Mouse (Mus musculus): ENCODE measurements around the gene Itgb3. TPM values are rescaled to one million over a fixed set of nuclear protein-coding genes. Genes with fewer than 3 reads are reported as not detected.
A peak's percentile ranks its signal among the peaks of the same experiment; 100 is the strongest.

Itgb3 gene
- polyA plus RNA-seq, 1 experiment from 2014 or later, result 2.3 TPM

GRCm38 (mm10) chr11:104572091-104572490, 35.7 kb upstream of the Itgb3 start:
- no peaks in the 10 kb centered on the region for H3K36me3 ChIP-seq
- H3K27me3 ChIP-seq, result peaks cover 42% of the 10 kb centered on the region
- no peaks in the 10 kb centered on the region for H3K4me1 ChIP-seq
- no peak for ATAC-seq (ENCODE audit: low FRiP score, low read depth)
- no peak overlapping the region for H3K4me3 ChIP-seq
- H3K27ac ChIP-seq, result no peak overlapping the region
- 44% methylated on average over 7 of the region's 7 CpGs for WGBS
- H3K9ac ChIP-seq, result no peak overlapping the region
- no peak overlapping the region for H3K4me2 ChIP-seq (replicated peaks)
- peaks cover 5% of the 10 kb centered on the region; the same call in 1 of the 2 replicates for H3K9me3 ChIP-seq

- WGBS, result 63% methylated on average over 2 of the region's 2 CpGs
- Histone ChIP-seq H3K27me3 (peaks cover 45% of the 10 kb centered on the region), H3K27ac (no peak overlapping the region), H3K4me1 (no peaks in the 10 kb centered on the region), H3K4me2 (replicated peaks) (no peak overlapping the region), H3K4me3 (no peak overlapping the region), H3K9ac (no peak overlapping the region), H3K9me3 (peaks cover 5% of the 10 kb centered on the region; the same call in 1 of the 2 replicates), H3K36me3 (no peaks in the 10 kb centered on the region)
- no peak for ATAC-seq (ENCODE audit: low FRiP score, low read depth)
These were observed 35.2 kb upstream of the Itgb3 start for GRCm38 (mm10) chr11:104572566-104572965.

- Histone ChIP-seq H3K27me3 (peaks cover 24% of the 10 kb centered on the region), H3K4me1 (peaks cover 7% of the 10 kb centered on the region), H3K9ac (no peak overlapping the region), H3K4me3 (no peak overlapping the region), H3K4me2 (replicated peaks) (no peak overlapping the region), H3K9me3 (no peaks in the 10 kb centered on the region), H3K27ac (no peak overlapping the region), H3K36me3 (no peaks in the 10 kb centered on the region)
- peak; percentile 82 for ATAC-seq (ENCODE audit: low FRiP score, low read depth)
- WGBS, result 37% methylated on average over 10 of the region's 10 CpGs
These were observed 30.8 kb upstream of the Itgb3 start for GRCm38 (mm10) chr11:104576772-104577612.

GRCm38 (mm10) chr11:104578074-104578473, 29.7 kb upstream of the Itgb3 start:
- Histone ChIP-seq H3K27me3 (peaks cover 13% of the 10 kb centered on the region), H3K9me3 (no peaks in the 10 kb centered on the region), H3K4me1 (peaks cover 10% of the 10 kb centered on the region), H3K27ac (no peak overlapping the region), H3K9ac (no peak overlapping the region), H3K4me2 (replicated peaks) (no peak overlapping the region), H3K36me3 (no peaks in the 10 kb centered on the region), H3K4me3 (no peak overlapping the region)
- WGBS, result 21% methylated on average over 5 of the region's 5 CpGs
- ATAC-seq (ENCODE audit: low FRiP score, low read depth), result no peak

GRCm38 (mm10) chr11:104579084-104579483, 28.7 kb upstream of the Itgb3 start:
- no peak for ATAC-seq (ENCODE audit: low FRiP score, low read depth)
- no peaks in the 10 kb centered on the region for H3K9me3 ChIP-seq
- 92% methylated on average over 9 of the region's 9 CpGs for WGBS
- H3K27ac ChIP-seq, result no peak overlapping the region
- no peaks in the 10 kb centered on the region for H3K36me3 ChIP-seq
- no peak overlapping the region for H3K9ac ChIP-seq
- 0 out of 2 replicates have a peak overlapping the region, but pooled peaks have one; percentile 7 for H3K4me2 ChIP-seq (replicated peaks)
- H3K4me1 ChIP-seq, result peaks cover 10% of the 10 kb centered on the region
- no peak overlapping the region for H3K4me3 ChIP-seq
- peaks cover 9% of the 10 kb centered on the region for H3K27me3 ChIP-seq

- Histone ChIP-seq H3K27ac (no peak overlapping the region), H3K4me2 (replicated peaks) (no peak overlapping the region), H3K36me3 (no peaks in the 10 kb centered on the region), H3K4me1 (peaks cover 10% of the 10 kb centered on the region), H3K27me3 (peaks cover 9% of the 10 kb centered on the region), H3K9me3 (no peaks in the 10 kb centered on the region), H3K4me3 (no peak overlapping the region), H3K9ac (no peak overlapping the region)
- ATAC-seq (ENCODE audit: low FRiP score, low read depth), result no peak
- WGBS, result 88% methylated on average over 8 of the region's 8 CpGs
These were observed 28.2 kb upstream of the Itgb3 start for GRCm38 (mm10) chr11:104579575-104579974.

- H3K4me2 ChIP-seq (replicated peaks), result no peak overlapping the region
- H3K36me3 ChIP-seq, result no peaks in the 10 kb centered on the region
- H3K27me3 ChIP-seq, result peaks cover 9% of the 10 kb centered on the region
- no peak overlapping the region for H3K27ac ChIP-seq
- H3K9me3 ChIP-seq, result no peaks in the 10 kb centered on the region
- H3K4me3 ChIP-seq, result no peak overlapping the region
- ATAC-seq (ENCODE audit: low FRiP score, low read depth), result no peak
- peaks cover 10% of the 10 kb centered on the region for H3K4me1 ChIP-seq
- H3K9ac ChIP-seq, result no peak overlapping the region
- WGBS, result 77% methylated on average over 6 of the region's 6 CpGs
These were observed 27.7 kb upstream of the Itgb3 start for GRCm38 (mm10) chr11:104580091-104580490.

GRCm38 (mm10) chr11:104580606-104581005, 27.2 kb upstream of the Itgb3 start:
- H3K9me3 ChIP-seq, result no peaks in the 10 kb centered on the region
- 87% methylated on average over 5 of the region's 5 CpGs for WGBS
- peaks cover 9% of the 10 kb centered on the region for H3K27me3 ChIP-seq
- ATAC-seq (ENCODE audit: low FRiP score, low read depth), result no peak
- H3K4me3 ChIP-seq, result no peak overlapping the region
- no peak overlapping the region for H3K9ac ChIP-seq
- no peaks in the 10 kb centered on the region for H3K36me3 ChIP-seq
- H3K4me2 ChIP-seq (replicated peaks), result no peak overlapping the region
- peaks cover 10% of the 10 kb centered on the region for H3K4me1 ChIP-seq
- no peak overlapping the region for H3K27ac ChIP-seq

GRCm38 (mm10) chr11:104581446-104582307, 26.1 kb upstream of the Itgb3 start:
- Histone ChIP-seq H3K4me3 (peak overlapping the region; percentile 10; the same call in 1 of the 2 replicates), H3K9ac (no peak overlapping the region), H3K4me2 (replicated peaks) (peak overlapping the region; percentile 41), H3K36me3 (no peaks in the 10 kb centered on the region), H3K27me3 (peaks cover 7% of the 10 kb centered on the region), H3K27ac (no peak overlapping the region), H3K4me1 (peaks cover 10% of the 10 kb centered on the region), H3K9me3 (no peaks in the 10 kb centered on the region)
- WGBS, result 42% methylated on average over 18 of the region's 18 CpGs
- no peak for ATAC-seq (ENCODE audit: low FRiP score, low read depth)

GRCm38 (mm10) chr11:104582308-104582606, 25.5 kb upstream of the Itgb3 start:
- Histone ChIP-seq H3K4me2 (replicated peaks) (no peak overlapping the region), H3K9ac (no peak overlapping the region), H3K4me3 (no peak overlapping the region), H3K27ac (no peak overlapping the region), H3K36me3 (no peaks in the 10 kb centered on the region), H3K27me3 (peaks cover 2% of the 10 kb centered on the region; the same call in 1 of the 2 replicates), H3K9me3 (no peaks in the 10 kb centered on the region), H3K4me1 (peaks cover 10% of the 10 kb centered on the region)
- ATAC-seq (ENCODE audit: low FRiP score, low read depth), result no peak
- 79% methylated on average over 2 of the region's 2 CpGs for WGBS

GRCm38 (mm10) chr11:104582630-104583364, 25.0 kb upstream of the Itgb3 start:
- no peak overlapping the region for H3K4me2 ChIP-seq (replicated peaks)
- no peaks in the 10 kb centered on the region; the same call in 1 of the 2 replicates for H3K9me3 ChIP-seq
- WGBS, result 66% methylated on average over 13 of the region's 13 CpGs
- no peak for ATAC-seq (ENCODE audit: low FRiP score, low read depth)
- no peaks in the 10 kb centered on the region for H3K36me3 ChIP-seq
- peaks cover 10% of the 10 kb centered on the region for H3K4me1 ChIP-seq
- H3K4me3 ChIP-seq, result no peak overlapping the region
- no peaks in the 10 kb centered on the region for H3K27me3 ChIP-seq
- H3K27ac ChIP-seq, result no peak overlapping the region
- no peak overlapping the region for H3K9ac ChIP-seq

- H3K4me1 ChIP-seq, result peaks cover 10% of the 10 kb centered on the region
- peaks cover 4% of the 10 kb centered on the region; the same call in 1 of the 2 replicates for H3K9me3 ChIP-seq
- no peaks in the 10 kb centered on the region for H3K27me3 ChIP-seq
- no peak overlapping the region for H3K4me2 ChIP-seq (replicated peaks)
- no peak overlapping the region for H3K4me3 ChIP-seq
- no peaks in the 10 kb centered on the region for H3K36me3 ChIP-seq
- 77% methylated on average over 5 of the region's 5 CpGs for WGBS
- no peak overlapping the region for H3K9ac ChIP-seq
- ATAC-seq (ENCODE audit: low FRiP score, low read depth), result no peak
- H3K27ac ChIP-seq, result no peak overlapping the region
These were observed 22.3 kb upstream of the Itgb3 start for GRCm38 (mm10) chr11:104585495-104585894.
